Mouse (Mus musculus) bone marrow, adult 2 months (tissue): ENCODE measurements at regions not wholly inside any gene's neighbourhood (a gene's known extent, or its start where the extent isn't known, plus 50 kb on each side); places are given as distances from the start of the nearest gene placed in this dataset.

Source experiments
- H3K27ac ChIP-seq: fragments of 200-500 bp; 2 replicates; pipeline ENCODE4 v1.5.1; 2012; ENCODE audit warnings: low read depth, mild to moderate bottlenecking, control low read depth, inconsistent platforms, low read length; ENCODE audit not compliant: control insufficient read depth, poor library complexity, insufficient read depth
- H3K4me1 ChIP-seq: fragments of 200-500 bp; 2 replicates; pipeline ENCODE4 v1.6.1; 2011; ENCODE audit warnings: low read length; ENCODE audit not compliant: control insufficient read depth, insufficient read depth
- H3K4me3 ChIP-seq: fragments of 200-500 bp; replicated peaks from 2 replicates; pipeline ENCODE3; 2011; ENCODE audit warnings: mild to moderate bottlenecking, low read depth, low read length, control low read depth; ENCODE audit not compliant: control insufficient read depth
- CTCF ChIP-seq: fragments of 200-500 bp; IDR thresholded peaks from 2 replicates; pipeline ENCODE4 v1.5.1; 2011; ENCODE audit warnings: low read length, control low read depth; ENCODE audit not compliant: control insufficient read depth, insufficient read depth
- POLR2A ChIP-seq: fragments of 200-500 bp; IDR thresholded peaks from 2 replicates; pipeline ENCODE4 v1.6.1; 2011; ENCODE audit warnings: low read depth, mild to moderate bottlenecking, control low read depth, low read length, borderline replicate concordance; ENCODE audit not compliant: control insufficient read depth
- WGBS: fragments of 180-500 bp; shearing (Covaris S2); methylation state at CpG from one replicate; pipeline ENCODE4 v1.1.7; 2018; 5-methylcytosine and 5-hydroxymethylcytosine counted together

GRCm38 (mm10) chr16:9462497-9462896, 532.9 kb downstream of the Grin2a start:
- no peak overlapping the region for H3K4me3 ChIP-seq
- no peak for TF ChIP-seq CTCF
- TF ChIP-seq POLR2A = no peak
- no peak overlapping the region for H3K27ac ChIP-seq
- no peaks in the 10 kb centered on the region for H3K4me1 ChIP-seq
- WGBS = 84% methylated on average over 3 of the region's 3 CpGs

- WGBS = 55% methylated on average over 4 of the region's 4 CpGs
- Histone ChIP-seq H3K27ac (no peak overlapping the region), H3K4me1 (no peaks in the 10 kb centered on the region), H3K4me3 (no peak overlapping the region)
- TF ChIP-seq CTCF (no peak), POLR2A (no peak)
Observed at GRCm38 (mm10) chr16:9469394-9469793, 526.0 kb downstream of the Grin2a start.

GRCm38 (mm10) chr16:9485291-9485690, 510.1 kb downstream of the Grin2a start:
- Histone ChIP-seq H3K4me1 (no peaks in the 10 kb centered on the region), H3K27ac (no peak overlapping the region), H3K4me3 (no peak overlapping the region)
- WGBS = 46% methylated on average over 1 of the region's 1 CpGs
- TF ChIP-seq POLR2A = no peak
- no peak for TF ChIP-seq CTCF

GRCm38 (mm10) chr16:9498301-9498700, 497.1 kb downstream of the Grin2a start:
- TF ChIP-seq POLR2A = no peak
- TF ChIP-seq CTCF = no peak
- 9% methylated on average over 2 of the region's 2 CpGs for WGBS
- H3K27ac ChIP-seq = no peak overlapping the region

GRCm38 (mm10) chr16:9501713-9502112, 493.6 kb downstream of the Grin2a start:
- TF ChIP-seq CTCF = no peak
- Histone ChIP-seq H3K4me1 (no peaks in the 10 kb centered on the region), H3K27ac (no peak overlapping the region), H3K4me3 (no peak overlapping the region)
- WGBS = 56% methylated on average over 4 of the region's 4 CpGs

More at GRCm38 (mm10) chr16:9498301-9498700, 497.1 kb downstream of the Grin2a start:
- no peaks in the 10 kb centered on the region for H3K4me1 ChIP-seq
- no peak overlapping the region for H3K4me3 ChIP-seq

- H3K4me3 ChIP-seq = no peak overlapping the region
- H3K4me1 ChIP-seq = no peaks in the 10 kb centered on the region
- TF ChIP-seq POLR2A = no peak
- no peak for TF ChIP-seq CTCF
- WGBS = 63% methylated on average over 1 of the region's 1 CpGs
- H3K27ac ChIP-seq = no peak overlapping the region
Observed at GRCm38 (mm10) chr16:9509666-9510065, 485.7 kb downstream of the Grin2a start.

GRCm38 (mm10) chr16:9514538-9514937, 480.8 kb downstream of the Grin2a start:
- H3K4me3 ChIP-seq = no peak overlapping the region
- H3K4me1 ChIP-seq = no peaks in the 10 kb centered on the region
- WGBS = 49% methylated on average over 4 of the region's 4 CpGs
- TF ChIP-seq CTCF (no peak), POLR2A (no peak)
- no peak overlapping the region for H3K27ac ChIP-seq
